Mouse (Mus musculus) MEL (cell line): Measurements from ENCODE around the gene Nol7.

Experiments
- CTCF ChIP-seq, 3 experiments: IDR thresholded peaks in 2 of 3; conservative IDR thresholded peaks in 1 of 3; 2 replicates each; pipeline ENCODE4 v1.5.1; 2011 to 2012; ENCODE audit warnings: low read length in 3 of 3, low read depth in 2 of 3, mild to moderate bottlenecking in 2 of 3, improper control_type of control experiment in 1 of 3, inconsistent platforms in 1 of 3, mixed read lengths in 1 of 3, moderate library complexity in 1 of 3; ENCODE audit not compliant: control insufficient read depth in 1 of 3, insufficient read depth in 1 of 3, poor library complexity in 1 of 3, severe bottlenecking in 1 of 3
- POLR2A ChIP-seq, 2 experiments: IDR thresholded peaks; 2 replicates each; pipeline ENCODE4 v1.6.1; 2011 to 2012; ENCODE audit warnings: low read length in 2 of 2, mild to moderate bottlenecking in 2 of 2, control low read depth in 1 of 2, improper control_type of control experiment in 1 of 2, low read depth in 1 of 2, moderate library complexity in 1 of 2; ENCODE audit not compliant: control insufficient read depth in 1 of 2, insufficient read depth in 1 of 2, poor library complexity in 1 of 2
- POLR2AphosphoS2 ChIP-seq: IDR thresholded peaks from 2 replicates; pipeline ENCODE4 v1.6.1; 2011; ENCODE audit warnings: low read length, improper control_type of control experiment
- TAL1 ChIP-seq: IDR thresholded peaks from 2 replicates; pipeline ENCODE4 v1.6.1; 2012; ENCODE audit warnings: mild to moderate bottlenecking, inconsistent platforms, low read length, moderate library complexity, mixed read lengths
- ZC3H11A ChIP-seq: IDR thresholded peaks from 2 replicates; pipeline ENCODE4 v1.6.1; 2012; ENCODE audit warnings: low read depth, mild to moderate bottlenecking, inconsistent platforms, low read length, improper control_type of control experiment

DNA sequence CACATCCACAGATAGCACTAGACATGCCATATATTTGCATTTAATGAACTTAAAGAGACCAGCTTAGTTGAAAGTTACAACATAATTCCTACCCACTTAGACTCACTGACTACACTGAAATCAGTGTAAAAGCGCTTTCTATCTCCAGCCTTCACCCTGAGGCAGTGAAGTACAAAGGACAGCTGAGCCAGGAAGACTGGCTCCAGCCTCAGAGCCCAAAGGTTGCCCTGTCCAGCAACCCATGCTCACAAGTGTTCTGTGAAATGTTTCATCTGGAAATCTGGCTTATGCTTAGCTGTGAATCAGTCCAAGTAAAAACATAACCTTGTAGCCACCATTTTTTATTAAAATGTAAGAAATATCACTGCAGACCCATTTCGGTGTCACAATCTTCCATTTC is 15.4 kb downstream of the Nol7 start:
- no peak for TF ChIP-seq POLR2AphosphoS2
- no peak for TF ChIP-seq ZC3H11A
- TF ChIP-seq TAL1: no peak
- TF ChIP-seq CTCF (IDR thresholded peaks at IDR 0.05 in 2 of 3, conservative IDR thresholded peaks at IDR 0.05 in 1 of 3; ENCODE audit: control insufficient read depth in 1 of 3, insufficient read depth in 1 of 3, low read depth in 2 of 3, low read length in 3 of 3, poor library complexity in 1 of 3, severe bottlenecking in 1 of 3): no peak
- no peak for TF ChIP-seq POLR2A (IDR thresholded peaks at IDR 0.05; ENCODE audit: control insufficient read depth in 1 of 2, insufficient read depth in 1 of 2, low read depth in 1 of 2, low read length in 2 of 2, poor library complexity in 1 of 2)
